Mouse (Mus musculus) ES-Bruce4 (cell line): Measurements from ENCODE around the gene Chrdl2. TPM values are rescaled to one million over a fixed set of nuclear protein-coding genes. Genes with fewer than 3 reads are reported as not detected.

Experiments used
- H3K27ac ChIP-seq: 2 replicates; pipeline ENCODE4 v1.5.1; 2012; ENCODE audit warnings: low read length, inconsistent platforms; ENCODE audit not compliant: insufficient read depth
- H3K27me3 ChIP-seq: 2 replicates; pipeline ENCODE4 v1.6.1; 2012; ENCODE audit warnings: mild to moderate bottlenecking, low read length, inconsistent platforms; ENCODE audit not compliant: control insufficient read depth, poor library complexity, insufficient read depth, severe bottlenecking
- H3K36me3 ChIP-seq: 2 replicates; pipeline ENCODE4 v1.6.1; 2012; ENCODE audit warnings: inconsistent platforms, mild to moderate bottlenecking, low read length, moderate library complexity; ENCODE audit not compliant: control insufficient read depth, poor library complexity, insufficient read depth, severe bottlenecking
- H3K4me1 ChIP-seq: one replicate; pipeline ENCODE4 v1.8.1; 2011; ENCODE audit warnings: low read length; ENCODE audit not compliant: control insufficient read depth, insufficient read depth
- H3K4me3 ChIP-seq: 2 replicates; pipeline ENCODE4 v1.5.1; 2011; ENCODE audit warnings: low read depth, mild to moderate bottlenecking, low read length
- H3K9ac ChIP-seq: 2 replicates; pipeline ENCODE4 v1.6.1; 2012; ENCODE audit warnings: low read depth, mild to moderate bottlenecking, inconsistent platforms; ENCODE audit not compliant: poor library complexity, severe bottlenecking
- H3K9me3 ChIP-seq: replicated peaks from 2 replicates; pipeline ENCODE4 v1.6.1; 2012; ENCODE audit warnings: mild to moderate bottlenecking, low read length, inconsistent platforms; ENCODE audit not compliant: control insufficient read depth, poor library complexity, insufficient read depth, severe bottlenecking
- CTCF ChIP-seq: IDR thresholded peaks from one replicate; pipeline ENCODE4 v1.8.1; 2011; ENCODE audit warnings: low read depth, low read length
- EP300 ChIP-seq: IDR thresholded peaks from 2 replicates; pipeline ENCODE4 v1.6.1; 2011; ENCODE audit warnings: low read depth, low read length; ENCODE audit not compliant: insufficient read depth
- POLR2A ChIP-seq: IDR thresholded peaks from one replicate; pipeline ENCODE4 v1.8.1; 2011; ENCODE audit warnings: low read length; ENCODE audit not compliant: insufficient read depth
- polyA plus RNA-seq: library from polyadenylated mRNA; stranded (reverse); fragments of >200 nt; gene quantifications from 2 replicates; pipeline ENCODE4 v1.2.4, GENCODE M21; 2011; ENCODE audit warnings: low read depth; ENCODE audit not compliant: missing spikeins, insufficient read depth, insufficient read length

Chrdl2 gene
- polyA plus RNA-seq, 1 experiment, result not detected

DNA sequence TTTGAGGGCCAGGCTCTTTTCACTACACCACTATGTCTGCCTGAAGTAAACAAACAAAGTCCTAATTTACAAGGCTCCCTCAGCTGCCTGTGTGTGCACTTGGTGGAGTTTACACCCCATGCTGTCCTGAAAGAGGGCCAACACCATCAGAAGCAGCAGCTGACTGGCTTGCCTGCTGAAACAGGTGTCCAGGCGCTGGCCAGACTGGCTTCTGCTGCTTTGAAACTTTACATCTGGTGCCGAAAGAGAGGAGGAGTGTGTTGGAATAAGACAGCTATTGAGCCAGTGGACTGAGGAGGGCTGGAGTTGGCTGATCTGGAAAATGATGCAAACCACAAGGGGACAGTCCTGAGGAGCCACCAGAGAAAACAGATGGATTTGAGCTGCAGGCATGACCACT is 68.0 kb downstream of the Chrdl2 start:
- no peak overlapping the region for H3K9ac ChIP-seq
- H3K27ac ChIP-seq, result no peak overlapping the region
- no peak overlapping the region for H3K4me3 ChIP-seq
- no peaks in the 10 kb centered on the region for H3K27me3 ChIP-seq
- H3K9me3 ChIP-seq, result no peaks in the 10 kb centered on the region
- TF ChIP-seq CTCF, result no peak
- no peak for TF ChIP-seq EP300
- TF ChIP-seq POLR2A, result no peak
- H3K4me1 ChIP-seq, result no peaks in the 10 kb centered on the region
- H3K36me3 ChIP-seq, result no peaks in the 10 kb centered on the region

- H3K9me3 ChIP-seq, result no peaks in the 10 kb centered on the region
- no peak overlapping the region for H3K4me3 ChIP-seq
- H3K27ac ChIP-seq, result no peak overlapping the region
- TF ChIP-seq POLR2A (no peak), CTCF (no peak), EP300 (no peak)
- no peaks in the 10 kb centered on the region for H3K36me3 ChIP-seq
- H3K27me3 ChIP-seq, result no peaks in the 10 kb centered on the region
- H3K9ac ChIP-seq, result no peak overlapping the region
- H3K4me1 ChIP-seq, result no peaks in the 10 kb centered on the region
Measured at GRCm38 (mm10) chr7:100076296-100076695, 70.3 kb downstream of the Chrdl2 start.

DNA sequence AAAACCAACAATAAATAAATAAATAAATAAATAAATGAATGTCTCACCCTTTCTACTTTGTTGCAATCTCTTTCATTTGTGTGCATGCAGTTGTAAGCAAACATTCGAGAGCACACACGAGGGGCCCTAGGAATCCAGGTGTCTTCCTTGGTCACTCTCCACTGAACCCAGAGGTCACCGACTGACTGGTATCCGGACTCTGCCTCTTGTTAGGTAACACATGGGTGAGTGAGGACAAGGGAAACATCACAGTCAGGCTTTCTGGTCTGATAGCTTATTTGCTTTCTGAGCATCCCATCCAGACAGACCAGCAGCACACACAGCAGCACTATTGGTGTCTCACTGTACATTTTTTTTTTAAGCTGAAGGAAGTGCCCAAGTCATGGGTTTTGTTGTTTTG is 71.1 kb downstream of the Chrdl2 start:
- H3K4me1 ChIP-seq, result no peaks in the 10 kb centered on the region
- no peaks in the 10 kb centered on the region for H3K36me3 ChIP-seq
- no peaks in the 10 kb centered on the region for H3K9me3 ChIP-seq
- H3K27ac ChIP-seq, result no peak overlapping the region
- no peaks in the 10 kb centered on the region for H3K27me3 ChIP-seq
- no peak overlapping the region for H3K9ac ChIP-seq
- no peak overlapping the region for H3K4me3 ChIP-seq
- TF ChIP-seq EP300 (no peak), POLR2A (no peak), CTCF (no peak)

DNA sequence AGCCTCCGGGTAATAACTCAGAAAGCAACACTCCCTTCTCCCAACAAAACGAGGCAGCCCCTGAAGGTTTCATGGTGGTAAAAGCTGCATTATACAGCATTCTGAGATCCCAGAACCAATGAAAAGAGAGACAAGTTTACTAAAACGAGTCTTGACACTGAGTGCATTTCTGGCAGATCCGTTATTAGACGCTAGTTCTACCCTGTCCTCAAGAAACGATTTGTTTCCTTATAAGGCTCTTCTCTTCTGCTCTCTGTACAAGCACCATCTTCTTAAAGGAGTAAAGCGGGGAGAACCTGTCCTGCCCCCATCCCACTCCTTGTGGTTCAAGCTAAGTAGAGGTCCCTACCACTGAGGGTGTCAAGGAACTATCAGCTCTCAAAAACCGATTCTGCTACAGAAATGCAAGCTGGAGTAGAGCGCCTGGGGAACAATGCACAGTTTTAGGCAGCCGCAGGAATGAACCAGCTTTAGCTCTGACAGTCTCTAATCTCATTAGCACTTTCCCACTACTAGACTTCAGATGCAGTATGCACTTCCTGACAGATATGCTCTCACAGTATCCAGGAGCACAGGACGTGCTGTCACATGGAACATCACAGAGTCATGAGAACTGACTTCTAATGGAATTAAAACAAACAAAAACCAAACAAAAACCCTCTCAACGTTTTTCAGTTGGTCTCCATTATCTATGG is 74.3 kb downstream of the Chrdl2 start:
- Histone ChIP-seq H3K4me3 (no peak overlapping the region), H3K9me3 (no peaks in the 10 kb centered on the region), H3K36me3 (peaks cover 14% of the 10 kb centered on the region), H3K9ac (no peak overlapping the region), H3K4me1 (no peaks in the 10 kb centered on the region), H3K27ac (no peak overlapping the region), H3K27me3 (no peaks in the 10 kb centered on the region)
- TF ChIP-seq POLR2A (no peak), EP300 (no peak), CTCF (no peak)

DNA sequence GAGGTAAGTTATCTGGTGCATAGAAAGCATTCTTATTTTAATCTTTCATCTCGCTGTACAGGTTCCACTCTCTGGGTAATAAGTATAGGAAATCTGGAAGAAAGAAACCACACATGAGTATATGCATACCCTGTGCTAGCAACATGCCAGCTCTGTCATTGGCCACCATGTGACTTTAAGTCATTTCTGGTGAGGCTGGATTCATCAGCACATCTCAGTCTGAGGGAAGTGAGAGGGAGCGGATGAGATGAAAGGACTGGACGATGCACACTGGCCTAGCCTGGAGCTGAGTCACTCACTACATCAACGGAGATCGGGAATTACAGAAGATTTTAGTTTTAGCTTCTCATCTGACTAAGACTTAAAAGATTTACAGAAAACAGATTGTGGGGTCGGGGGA is 76.9 kb downstream of the Chrdl2 start:
- Histone ChIP-seq H3K9ac (no peak overlapping the region), H3K4me1 (no peaks in the 10 kb centered on the region), H3K27me3 (no peaks in the 10 kb centered on the region), H3K9me3 (no peaks in the 10 kb centered on the region), H3K4me3 (no peak overlapping the region), H3K36me3 (peaks cover 24% of the 10 kb centered on the region), H3K27ac (no peak overlapping the region)
- TF ChIP-seq EP300, result no peak
- no peak for TF ChIP-seq POLR2A
- TF ChIP-seq CTCF, result no peak

GRCm38 (mm10) chr7:100083812-100084211 is 77.8 kb downstream of the Chrdl2 start:
- Histone ChIP-seq H3K4me3 (no peak overlapping the region), H3K4me1 (no peaks in the 10 kb centered on the region), H3K27me3 (no peaks in the 10 kb centered on the region), H3K27ac (no peak overlapping the region), H3K9me3 (no peaks in the 10 kb centered on the region), H3K9ac (no peak overlapping the region), H3K36me3 (peaks cover 28% of the 10 kb centered on the region)
- TF ChIP-seq CTCF (no peak), EP300 (no peak), POLR2A (no peak)

Other genes starting within 250 kb of the Chrdl2 start
- gene Olfr521, start 242.7 kb upstream of the Chrdl2 start, polyA plus RNA-seq, result not detected in 2 replicates
- gene Neu3, start 177.8 kb upstream of the Chrdl2 start, polyA plus RNA-seq, result 4.0 and 5.0 TPM in 2 replicates
- gene Xrra1, start 147.1 kb upstream of the Chrdl2 start, polyA plus RNA-seq, result 0.87 TPM in 1 of 2 replicates, not detected in the other
- gene Spcs2, start 142.7 kb upstream of the Chrdl2 start, polyA plus RNA-seq, result 98.6 and 104 TPM in 2 replicates
- 54.9 and 56.4 TPM in 2 replicates for gene Rnf169, start 25.7 kb upstream of the Chrdl2 start, polyA plus RNA-seq
- 70.1 and 87.8 TPM in 2 replicates for gene Pold3, start 115.4 kb downstream of the Chrdl2 start, polyA plus RNA-seq
- 7.6 and 8.8 TPM in 2 replicates for gene Lipt2, start 153.1 kb downstream of the Chrdl2 start, polyA plus RNA-seq
- gene Kcne3, start 170.3 kb downstream of the Chrdl2 start, polyA plus RNA-seq, result not detected in 2 replicates
- 6.1 and 8.6 TPM in 2 replicates for gene Pgm2l1, start 221.2 kb downstream of the Chrdl2 start, polyA plus RNA-seq